Mouse (Mus musculus): ENCODE results near the gene Ccdc28b. TPM values are rescaled to one million over a fixed set of nuclear protein-coding genes. Genes with fewer than 3 reads are reported as not detected.

Gene Ccdc28b
- polyA plus RNA-seq, 1 experiment from 2014 or later = 183 TPM

- H3K27me3 ChIP-seq (ENCODE audit: control insufficient read depth, insufficient read depth, low read depth, low read length) = no peaks in the 10 kb centered on the region
- no peak overlapping the region for H3K9ac ChIP-seq (ENCODE audit: low read depth, low read length)
- H3K9me3 ChIP-seq (replicated peaks; ENCODE audit: control insufficient read depth, low read length, poor library complexity, severe bottlenecking) = no peaks in the 10 kb centered on the region
- peaks cover 2% of the 10 kb centered on the region; the same call in 1 of the 2 replicates for H3K4me1 ChIP-seq (ENCODE audit: control insufficient read depth, insufficient read depth, low read length)
- H3K27ac ChIP-seq (ENCODE audit: low read length) = no peak overlapping the region
- 78% methylated on average over 7 of the region's 7 CpGs for WGBS
- H3K4me2 ChIP-seq (ENCODE audit: low read length) = no peak overlapping the region
- H3K4me3 ChIP-seq (ENCODE audit: low read depth, low read length) = no peak overlapping the region
- no peaks in the 10 kb centered on the region for H3K36me3 ChIP-seq (ENCODE audit: control insufficient read depth, insufficient read depth, low read length)
- ATAC-seq = no peak
Measured at GRCm38 (mm10) chr4:129580347-129580746, 43.4 kb downstream of the Ccdc28b start.

DNA sequence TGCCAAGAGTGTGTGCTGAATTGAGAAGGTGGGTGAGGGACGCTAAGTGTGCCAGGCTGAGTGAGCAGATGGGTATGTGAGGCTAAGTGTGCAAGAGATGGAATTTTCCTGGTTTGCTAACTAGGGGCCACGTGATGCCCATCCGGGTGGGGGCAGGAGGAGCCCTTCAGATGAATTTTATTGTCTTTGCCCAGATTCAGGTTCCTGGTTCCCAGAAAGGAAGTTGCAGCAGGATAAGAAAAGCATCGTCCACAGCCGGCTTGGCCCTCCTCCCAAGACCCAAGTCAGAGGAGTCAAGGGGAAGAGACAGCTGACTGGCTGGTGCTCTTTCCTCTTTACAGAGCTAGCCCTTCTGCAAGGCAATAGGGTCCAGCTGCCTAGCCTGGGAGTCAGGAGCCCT, 45.3 kb downstream of the Ccdc28b start, which contains the start of gene Fam167b:
TSS of gene Fam167b (minus strand) at position 84 of the 400 bp plus-strand sequence.
- no peak for ATAC-seq
- Histone ChIP-seq H3K9me3 (replicated peaks; ENCODE audit: control insufficient read depth, low read length, poor library complexity, severe bottlenecking) (no peaks in the 10 kb centered on the region), H3K4me1 (ENCODE audit: control insufficient read depth, insufficient read depth, low read length) (no peaks in the 10 kb centered on the region), H3K27ac (ENCODE audit: low read length) (no peak within 1 kb of the TSS), H3K9ac (ENCODE audit: low read depth, low read length) (peak within 1 kb of the TSS; percentile 38; the same call in 1 of the 2 replicates), H3K4me2 (ENCODE audit: low read length) (peak within 1 kb of the TSS; percentile 24; the same call in 1 of the 2 replicates), H3K36me3 (ENCODE audit: control insufficient read depth, insufficient read depth, low read length) (no peaks in the 10 kb centered on the region), H3K4me3 (ENCODE audit: low read depth, low read length) (no peak within 1 kb of the TSS), H3K27me3 (ENCODE audit: control insufficient read depth, insufficient read depth, low read depth, low read length) (no peaks in the 10 kb centered on the region)
- 82% methylated on average over 5 of the region's 5 CpGs for WGBS

DNA sequence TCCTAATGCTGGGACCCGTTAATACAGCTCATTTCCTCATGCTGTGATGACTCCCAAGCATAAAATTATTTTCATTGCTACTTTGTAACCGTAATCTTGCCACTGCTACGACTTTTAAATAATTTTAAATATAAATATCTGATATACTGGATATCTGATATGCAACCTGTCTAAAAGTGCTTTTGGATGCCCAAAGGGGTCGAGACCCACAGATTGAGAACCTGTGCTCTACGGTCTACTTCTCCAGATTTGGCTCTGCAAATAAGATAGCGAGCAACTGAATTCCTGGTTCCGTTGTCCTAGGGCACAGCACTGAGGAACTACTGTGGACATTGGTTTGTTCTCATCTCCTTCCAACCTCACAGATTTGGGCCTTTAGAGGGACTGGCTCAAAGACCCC, 46.1 kb downstream of the Ccdc28b start:
- H3K9ac ChIP-seq (ENCODE audit: low read depth, low read length) = no peak overlapping the region
- no peaks in the 10 kb centered on the region for H3K36me3 ChIP-seq (ENCODE audit: control insufficient read depth, insufficient read depth, low read length)
- H3K27me3 ChIP-seq (ENCODE audit: control insufficient read depth, insufficient read depth, low read depth, low read length) = no peaks in the 10 kb centered on the region
- H3K9me3 ChIP-seq (replicated peaks; ENCODE audit: control insufficient read depth, low read length, poor library complexity, severe bottlenecking) = no peaks in the 10 kb centered on the region
- no peak for ATAC-seq
- H3K4me3 ChIP-seq (ENCODE audit: low read depth, low read length) = no peak overlapping the region
- no peak overlapping the region for H3K4me2 ChIP-seq (ENCODE audit: low read length)
- H3K27ac ChIP-seq (ENCODE audit: low read length) = no peak overlapping the region
- H3K4me1 ChIP-seq (ENCODE audit: control insufficient read depth, insufficient read depth, low read length) = no peaks in the 10 kb centered on the region
- WGBS = 80% methylated on average over 7 of the region's 7 CpGs

- H3K4me2 ChIP-seq (ENCODE audit: low read length) = peak overlapping the region; percentile 24; the same call in 1 of the 2 replicates
- no peaks in the 10 kb centered on the region for H3K9me3 ChIP-seq (replicated peaks; ENCODE audit: control insufficient read depth, low read length, poor library complexity, severe bottlenecking)
- H3K27me3 ChIP-seq (ENCODE audit: control insufficient read depth, insufficient read depth, low read depth, low read length) = no peaks in the 10 kb centered on the region
- no peak for ATAC-seq
- no peak overlapping the region for H3K27ac ChIP-seq (ENCODE audit: low read length)
- no peaks in the 10 kb centered on the region for H3K36me3 ChIP-seq (ENCODE audit: control insufficient read depth, insufficient read depth, low read length)
- H3K4me3 ChIP-seq (ENCODE audit: low read depth, low read length) = no peak overlapping the region
- no peaks in the 10 kb centered on the region for H3K4me1 ChIP-seq (ENCODE audit: control insufficient read depth, insufficient read depth, low read length)
- peak overlapping the region; percentile 38 for H3K9ac ChIP-seq (ENCODE audit: low read depth, low read length)
- 24% methylated on average over 21 of the region's 21 CpGs for WGBS
Measured at GRCm38 (mm10) chr4:129576863-129577491, 46.8 kb downstream of the Ccdc28b start.

DNA sequence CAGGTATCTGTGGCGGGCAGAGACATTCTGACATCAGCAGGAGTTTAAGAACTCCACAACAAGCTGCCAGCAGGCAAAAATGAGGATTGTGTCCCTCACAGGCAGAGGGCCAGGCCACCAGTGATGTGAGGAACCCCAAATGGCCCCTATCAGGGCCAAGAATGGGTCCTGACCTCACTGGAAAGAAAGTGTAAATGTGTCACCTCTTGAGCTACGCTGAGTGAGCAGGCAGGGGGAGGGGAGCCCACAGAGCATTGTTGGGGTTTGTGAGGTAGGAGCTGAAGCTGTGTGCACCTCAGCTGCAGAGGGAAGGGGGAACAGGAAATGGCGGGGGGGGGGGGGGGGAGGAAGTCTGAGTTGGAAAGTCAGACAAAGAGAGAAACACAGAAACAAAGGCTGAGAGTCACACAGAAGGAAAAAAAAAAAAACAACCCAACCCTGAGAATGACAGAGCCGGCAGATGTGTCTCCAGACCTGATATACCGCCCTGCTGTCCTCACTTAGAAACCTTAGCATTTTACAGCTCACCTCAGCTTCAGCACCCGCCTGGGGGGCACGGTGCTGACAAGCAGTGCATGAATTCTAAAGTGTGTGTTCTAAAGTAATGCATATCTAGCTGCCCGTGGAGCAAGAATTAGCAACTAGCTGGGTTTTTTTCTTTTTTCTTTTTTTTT, 48.4 kb downstream of the Ccdc28b start:
- Histone ChIP-seq H3K4me3 (ENCODE audit: low read depth, low read length) (no peak overlapping the region), H3K27me3 (ENCODE audit: control insufficient read depth, insufficient read depth, low read depth, low read length) (no peaks in the 10 kb centered on the region), H3K4me2 (ENCODE audit: low read length) (no peak overlapping the region), H3K9me3 (replicated peaks; ENCODE audit: control insufficient read depth, low read length, poor library complexity, severe bottlenecking) (no peaks in the 10 kb centered on the region), H3K36me3 (ENCODE audit: control insufficient read depth, insufficient read depth, low read length) (no peaks in the 10 kb centered on the region), H3K9ac (ENCODE audit: low read depth, low read length) (no peak overlapping the region), H3K4me1 (ENCODE audit: control insufficient read depth, insufficient read depth, low read length) (no peaks in the 10 kb centered on the region), H3K27ac (ENCODE audit: low read length) (no peak overlapping the region)
- WGBS = 65% methylated on average over 7 of the region's 8 CpGs
- no peak for ATAC-seq

DNA sequence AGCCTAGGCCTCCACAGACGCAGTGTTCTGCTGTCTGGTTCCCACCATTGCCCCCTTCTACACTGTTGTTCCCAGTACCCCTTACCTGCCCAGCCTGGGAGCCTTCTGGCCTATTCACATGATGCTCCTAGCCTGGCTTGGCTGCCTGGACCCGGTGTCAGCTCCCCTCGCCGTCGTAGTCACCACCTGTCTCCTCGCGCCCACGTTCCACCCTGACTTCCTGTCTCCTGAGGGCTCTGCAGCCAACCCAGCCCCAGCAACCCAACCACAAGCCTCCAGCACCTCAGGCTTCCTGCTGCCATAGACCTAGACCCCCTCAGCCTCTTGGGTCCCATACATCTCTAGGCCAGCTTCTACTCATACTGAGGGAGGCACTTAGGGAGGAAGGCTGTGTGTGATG, 50.3 kb downstream of the Ccdc28b start, which contains the start of gene Lck:
TSS of gene Lck (minus strand) at position 212 of the 400 bp plus-strand sequence.
- Histone ChIP-seq H3K36me3 (ENCODE audit: control insufficient read depth, insufficient read depth, low read length) (no peaks in the 10 kb centered on the region), H3K4me1 (ENCODE audit: control insufficient read depth, insufficient read depth, low read length) (no peaks in the 10 kb centered on the region)
- WGBS = 88% methylated on average over 8 of the region's 8 CpGs

DNA sequence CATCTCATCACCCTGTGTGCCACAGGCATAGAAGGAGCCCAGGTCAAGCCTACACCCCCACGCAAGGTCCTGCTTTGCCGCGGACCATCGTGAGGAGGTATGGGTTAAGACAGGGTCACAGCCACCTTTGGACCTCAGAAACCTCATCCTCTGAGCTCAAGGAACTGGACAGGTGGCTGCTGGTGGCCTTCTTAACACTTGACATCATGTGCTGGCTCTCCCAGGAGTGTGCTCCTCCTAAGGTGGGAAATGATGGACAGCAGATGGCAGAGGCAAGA, 50.7 kb downstream of the Ccdc28b start:
- WGBS = 94% methylated on average over 4 of the region's 4 CpGs
- H3K4me1 ChIP-seq (ENCODE audit: control insufficient read depth, insufficient read depth, low read length) = no peaks in the 10 kb centered on the region

More for the DNA sequence above, 50.3 kb downstream of the Ccdc28b start, which contains the start of gene Lck:
- ATAC-seq = no peak
- H3K9ac ChIP-seq (ENCODE audit: low read depth, low read length) = no peak within 1 kb of the TSS
- H3K4me3 ChIP-seq (ENCODE audit: low read depth, low read length) = no peak within 1 kb of the TSS
- H3K27me3 ChIP-seq (ENCODE audit: control insufficient read depth, insufficient read depth, low read depth, low read length) = no peaks in the 10 kb centered on the region
- H3K27ac ChIP-seq (ENCODE audit: low read length) = no peak within 1 kb of the TSS
- no peaks in the 10 kb centered on the region for H3K9me3 ChIP-seq (replicated peaks; ENCODE audit: control insufficient read depth, low read length, poor library complexity, severe bottlenecking)
- no peak within 1 kb of the TSS for H3K4me2 ChIP-seq (ENCODE audit: low read length)

GRCm38 (mm10) chr4:129572236-129573092, 51.3 kb downstream of the Ccdc28b start:
- H3K36me3 ChIP-seq (ENCODE audit: control insufficient read depth, insufficient read depth, low read length) = no peaks in the 10 kb centered on the region
- no peaks in the 10 kb centered on the region for H3K27me3 ChIP-seq (ENCODE audit: control insufficient read depth, insufficient read depth, low read depth, low read length)
- H3K4me3 ChIP-seq (ENCODE audit: low read depth, low read length) = no peak overlapping the region
- H3K9me3 ChIP-seq (replicated peaks; ENCODE audit: control insufficient read depth, low read length, poor library complexity, severe bottlenecking) = no peaks in the 10 kb centered on the region
- no peak overlapping the region for H3K9ac ChIP-seq (ENCODE audit: low read depth, low read length)
- no peak overlapping the region for H3K4me2 ChIP-seq (ENCODE audit: low read length)
- 88% methylated on average over 13 of the region's 13 CpGs for WGBS
- H3K27ac ChIP-seq (ENCODE audit: low read length) = no peak overlapping the region
- ATAC-seq = no peak
- H3K4me1 ChIP-seq (ENCODE audit: control insufficient read depth, insufficient read depth, low read length) = no peaks in the 10 kb centered on the region

More for the DNA sequence above, 50.7 kb downstream of the Ccdc28b start:
- H3K4me3 ChIP-seq (ENCODE audit: low read depth, low read length) = no peak overlapping the region
- H3K36me3 ChIP-seq (ENCODE audit: control insufficient read depth, insufficient read depth, low read length) = no peaks in the 10 kb centered on the region
- no peak overlapping the region for H3K27ac ChIP-seq (ENCODE audit: low read length)
- no peak for ATAC-seq
- H3K27me3 ChIP-seq (ENCODE audit: control insufficient read depth, insufficient read depth, low read depth, low read length) = no peaks in the 10 kb centered on the region
- H3K9ac ChIP-seq (ENCODE audit: low read depth, low read length) = no peak overlapping the region
- H3K4me2 ChIP-seq (ENCODE audit: low read length) = no peak overlapping the region
- H3K9me3 ChIP-seq (replicated peaks; ENCODE audit: control insufficient read depth, low read length, poor library complexity, severe bottlenecking) = no peaks in the 10 kb centered on the region
